Mouse (Mus musculus) skeletal muscle tissue, adult 2 months (tissue): ENCODE measurements at regions not wholly inside any gene's neighbourhood (a gene's known extent, or its start where the extent isn't known, plus 50 kb on each side); places are given as distances from the start of the nearest gene placed in this dataset.

ENCODE experiments used
- DNase-seq: peaks from one replicate; pipeline ENCODE4 v3.0.0-alpha.2; 2012; ENCODE audit warnings: low read depth, low spot score

GRCm38 (mm10) chr5:106321023-106321422, 136.9 kb downstream of the Barhl2 start:
- DNase-seq: no peak

- no peak for DNase-seq
Observed at GRCm38 (mm10) chr5:106320039-106320438, 137.9 kb downstream of the Barhl2 start.

DNA sequence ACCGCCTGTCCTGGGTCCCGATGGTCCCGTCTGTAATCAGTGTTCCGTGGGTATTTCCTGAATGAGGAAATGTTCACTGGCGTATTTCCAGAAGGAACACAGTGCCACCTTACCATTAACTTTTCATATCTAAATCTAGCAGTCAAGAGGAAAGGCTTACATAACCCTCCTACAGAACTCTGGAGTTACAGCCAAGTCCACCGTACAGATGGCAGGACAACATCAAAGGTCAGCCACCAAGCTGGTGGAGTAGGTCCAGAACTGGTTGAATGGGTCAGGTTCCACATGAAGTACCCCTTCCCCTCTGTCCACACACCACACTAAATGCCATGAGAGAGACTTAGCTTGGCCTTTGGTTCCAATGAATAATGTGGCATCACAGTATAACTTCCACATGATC, 139.7 kb downstream of the Barhl2 start:
- DNase-seq: no peak

DNA sequence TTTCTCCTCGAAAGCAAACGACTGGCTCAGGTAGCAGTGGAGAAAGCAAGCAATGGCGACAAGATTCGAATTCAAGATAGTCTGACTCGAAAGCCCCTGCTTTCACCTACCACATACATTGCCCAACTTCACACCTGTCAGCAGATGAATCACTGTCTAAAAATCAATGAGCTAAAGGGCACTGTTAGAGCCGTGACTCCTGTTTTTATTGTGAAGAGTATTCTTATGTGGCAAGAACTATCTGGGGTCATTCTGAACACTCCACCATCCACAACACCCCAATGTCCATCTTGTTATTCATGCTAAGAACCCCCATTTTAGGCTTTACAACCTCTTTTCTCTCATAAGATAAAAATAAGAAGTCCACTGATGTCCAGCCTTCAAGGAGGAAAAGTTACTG, 144.1 kb downstream of the Barhl2 start:
- no peak for DNase-seq

- DNase-seq: no peak
Observed at GRCm38 (mm10) chr5:106301372-106301771, 156.6 kb downstream of the Barhl2 start.

DNA sequence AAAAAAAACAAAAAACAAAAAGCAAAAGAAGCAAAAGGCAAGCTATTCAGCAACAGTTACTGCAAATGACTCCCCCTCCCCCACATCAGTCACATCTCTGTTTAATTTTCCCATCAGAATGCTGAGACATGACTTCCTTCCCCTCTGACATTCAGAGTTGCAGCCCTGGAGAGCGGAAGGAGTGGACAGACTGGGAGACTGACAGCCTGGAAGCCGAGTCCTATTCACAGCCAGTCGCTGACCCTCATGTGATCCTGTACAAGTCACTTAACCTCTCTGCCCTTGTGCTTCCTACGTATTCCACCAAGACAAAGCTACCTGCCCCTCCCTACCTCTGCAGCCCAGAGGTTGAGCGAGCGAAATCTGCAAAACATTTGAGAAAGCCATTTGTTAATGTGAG, 161.2 kb downstream of the Barhl2 start:
- no peak for DNase-seq

DNA sequence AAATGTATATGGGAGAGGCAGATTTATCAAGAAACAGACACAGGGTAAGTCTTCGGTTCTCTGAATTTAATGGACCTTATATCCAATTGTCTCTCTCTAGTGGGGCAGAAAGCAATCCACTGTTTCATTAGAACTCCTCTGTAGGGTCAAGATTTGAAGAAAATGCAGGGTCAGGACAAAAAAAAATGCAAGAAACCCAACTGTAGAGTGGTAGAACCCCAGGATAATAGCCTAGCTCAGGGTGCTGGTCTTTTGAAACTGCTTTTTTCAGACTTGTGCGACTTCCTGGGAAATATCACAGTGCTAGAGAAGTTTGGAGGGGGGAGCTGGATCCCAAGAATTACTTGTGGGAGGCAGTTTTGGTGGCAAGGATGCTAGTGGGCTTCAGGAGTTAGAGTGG, 162.0 kb downstream of the Barhl2 start:
- no peak for DNase-seq

GRCm38 (mm10) chr5:106295538-106295937, 162.4 kb downstream of the Barhl2 start:
- no peak for DNase-seq

GRCm38 (mm10) chr5:106292387-106293229, 165.4 kb downstream of the Barhl2 start:
- no peak for DNase-seq

DNA sequence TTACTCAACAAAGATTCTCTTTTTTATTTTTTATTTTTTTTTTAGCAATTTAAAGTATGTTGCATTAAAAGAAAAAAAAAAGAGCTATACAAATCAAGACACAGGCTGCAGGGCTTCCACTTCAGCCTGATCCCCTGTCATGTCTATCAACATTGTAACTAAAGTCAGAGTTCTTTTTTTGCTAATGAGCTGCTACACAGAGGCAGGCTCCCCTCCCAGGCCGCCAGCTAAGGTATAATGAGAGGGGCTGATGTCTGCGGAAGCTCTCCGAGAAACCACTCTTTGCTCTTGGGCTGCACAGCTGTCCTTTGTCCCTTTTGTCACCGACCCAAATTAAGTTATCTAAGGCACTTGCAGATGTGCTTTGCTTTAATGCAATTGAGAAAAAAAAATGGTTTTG, 172.8 kb downstream of the Barhl2 start:
- DNase-seq: no peak

DNA sequence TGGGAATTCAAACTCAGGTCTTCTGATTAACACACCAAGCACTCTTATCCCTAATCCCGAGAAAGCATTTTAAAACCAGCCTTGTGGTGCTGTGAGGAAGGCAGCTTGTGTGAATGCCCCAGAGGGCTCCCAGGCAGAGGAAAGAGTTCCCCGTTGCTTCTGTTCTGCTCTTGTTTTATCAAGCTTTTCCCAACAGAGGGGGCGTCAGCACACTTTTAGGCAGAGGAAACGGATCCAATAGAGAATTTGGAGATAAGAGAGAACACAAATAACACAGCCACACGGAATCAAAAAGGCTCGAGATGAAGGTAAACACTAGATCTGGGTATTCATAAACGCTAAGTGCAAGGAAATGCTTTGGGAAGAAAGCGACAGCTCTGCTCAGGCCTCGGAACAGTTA, 173.2 kb downstream of the Barhl2 start:
- no peak for DNase-seq

- DNase-seq: no peak
Observed at GRCm38 (mm10) chr5:106282646-106283045, 175.3 kb downstream of the Barhl2 start.

GRCm38 (mm10) chr5:106277786-106278185, 180.2 kb downstream of the Barhl2 start:
- DNase-seq: no peak

- no peak for DNase-seq
Observed at GRCm38 (mm10) chr5:106277231-106277630, 180.7 kb downstream of the Barhl2 start.

GRCm38 (mm10) chr5:106276186-106276585, 181.8 kb downstream of the Barhl2 start:
- DNase-seq: no peak

- DNase-seq: no peak
Observed at GRCm38 (mm10) chr5:106274617-106275016, 183.3 kb downstream of the Barhl2 start.

DNA sequence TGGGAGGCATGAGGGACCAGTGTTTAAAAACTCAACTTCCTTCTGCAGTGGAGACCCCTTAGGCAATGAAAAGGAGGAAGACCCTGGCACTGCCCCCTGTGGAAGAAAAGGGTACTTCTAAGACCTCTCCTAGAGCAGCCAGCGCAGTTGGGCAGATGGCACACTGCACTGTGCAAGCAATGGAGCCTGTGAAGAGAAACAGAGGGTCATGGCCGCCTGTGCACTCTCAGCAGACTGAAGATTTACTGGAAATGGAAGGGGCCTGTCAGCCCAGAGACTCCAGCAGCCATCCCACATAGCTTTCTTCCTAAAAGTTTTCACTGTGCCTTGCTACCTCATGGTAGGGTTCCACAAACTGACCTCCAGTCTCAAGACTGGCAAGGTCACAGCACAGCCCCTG, 193.4 kb downstream of the Barhl2 start:
- DNase-seq: no peak

DNA sequence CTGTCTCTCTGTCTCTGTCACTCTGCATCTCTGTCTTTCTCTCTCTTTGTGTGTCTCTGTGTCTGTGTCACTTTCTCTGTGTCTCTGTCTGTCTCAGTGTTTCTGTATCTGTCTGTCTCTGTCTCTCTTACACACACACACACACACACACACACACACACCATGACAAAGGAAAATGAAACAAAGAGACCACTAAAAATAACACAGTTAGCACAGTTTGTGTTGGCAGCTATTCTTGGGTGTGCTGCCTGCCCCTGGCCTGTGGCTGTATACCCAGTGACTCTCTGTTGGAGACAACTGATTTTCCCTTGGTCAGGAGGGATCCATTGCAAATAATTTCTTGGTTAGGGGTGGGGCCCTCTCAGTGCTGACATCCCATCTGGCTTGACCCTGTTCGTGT, 200.8 kb downstream of the Barhl2 start:
- no peak for DNase-seq

- DNase-seq: no peak
Observed at GRCm38 (mm10) chr5:106229154-106229553, 228.8 kb downstream of the Barhl2 start.

GRCm38 (mm10) chr5:106224141-106224540, 233.8 kb downstream of the Barhl2 start:
- no peak for DNase-seq

- no peak for DNase-seq
Observed at GRCm38 (mm10) chr5:106209543-106209942, 248.4 kb downstream of the Barhl2 start.

GRCm38 (mm10) chr5:106207706-106208105, 250.3 kb downstream of the Barhl2 start:
- no peak for DNase-seq

GRCm38 (mm10) chr5:106205724-106206123, 252.2 kb downstream of the Barhl2 start:
- no peak for DNase-seq

DNA sequence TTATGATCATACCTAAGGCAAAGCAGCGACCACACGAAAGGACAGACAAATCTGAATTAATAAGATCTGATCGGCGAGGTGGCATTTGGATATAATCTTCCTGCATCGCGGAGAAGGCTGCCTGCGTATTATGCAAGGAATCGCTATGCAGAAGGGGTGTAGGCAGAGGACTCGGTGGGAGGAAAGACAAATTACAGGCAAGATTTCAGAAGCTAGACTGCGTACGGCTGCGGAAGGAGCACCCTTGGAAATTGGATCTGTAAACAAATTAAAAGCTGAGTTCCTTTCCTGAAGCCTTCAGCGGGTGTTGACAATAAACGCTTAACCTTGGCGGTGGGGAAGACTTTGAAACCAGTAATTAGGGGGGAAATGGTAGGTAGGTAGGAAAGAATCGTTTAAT, 257.3 kb downstream of the Barhl2 start:
- no peak for DNase-seq
